ENCODE assay signal across 8 mouse cellular contexts in the genomic region with DNA sequence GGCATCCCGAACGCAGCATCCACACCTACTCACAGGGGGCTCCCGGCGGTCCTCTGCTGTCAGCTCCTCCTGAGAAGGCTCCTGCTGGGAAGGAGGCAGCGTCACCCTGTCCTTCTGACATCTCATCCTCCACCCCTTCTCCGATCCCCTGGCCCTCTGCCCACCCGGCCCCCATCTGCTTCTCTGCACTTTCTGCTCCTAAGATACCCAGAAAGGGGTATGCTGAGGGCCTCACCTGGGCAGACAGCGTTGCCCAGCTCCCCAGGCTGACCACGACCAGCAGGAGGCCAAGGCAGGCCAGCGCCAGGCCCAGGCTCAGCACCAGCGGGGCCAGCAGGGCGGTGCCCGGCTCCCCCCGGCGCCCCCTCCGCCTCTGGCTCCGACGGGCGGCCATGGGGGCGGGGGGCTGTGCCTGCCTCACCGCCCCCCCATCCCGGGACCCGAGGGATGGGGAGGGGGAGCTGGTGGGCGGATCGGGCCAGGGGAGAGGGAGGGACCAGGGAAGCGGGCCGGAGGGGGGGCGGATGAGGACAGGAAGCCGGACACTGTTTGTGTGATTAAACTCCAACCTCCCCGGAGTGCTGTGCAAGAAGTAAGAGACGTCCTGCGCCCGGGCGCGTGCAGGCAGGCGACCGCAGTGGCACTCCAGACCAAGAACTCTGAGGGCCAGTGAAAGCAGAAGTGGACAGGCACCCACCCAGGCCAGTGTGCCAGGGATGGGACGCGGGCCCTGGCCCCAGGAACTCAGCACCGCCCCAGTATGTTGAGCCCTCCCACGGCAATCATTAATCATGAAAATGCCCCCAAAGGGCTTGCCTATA. TPM values are rescaled to one million over a fixed set of nuclear protein-coding genes. Genes with fewer than 3 reads are reported as not detected.
A peak's percentile ranks its signal among the peaks of the same experiment; 100 is the strongest.
DNase-seq lines count a peak whose midpoint lies in the region; ATAC-seq and TF ChIP-seq lines count a peak whose summit lies in the region.

A gene (minus strand): TSS at position 489 of the 821 bp plus-strand sequence.
A gene (minus strand): TSS at position 738 of the 821 bp plus-strand sequence.

- peak; percentile 58; the same call in 1 of the 2 replicates for TF ChIP-seq POLR2A in bone marrow, adult 2 months (IDR thresholded peaks at IDR 0.05; ENCODE audit: borderline replicate concordance, control insufficient read depth, low read depth, low read length)

- peak; percentile 79 for ATAC-seq in heart, embryonic 16.5 days (replicated peaks; ENCODE audit: extremely low read depth, insufficient read depth, low FRiP score)
- ATAC-seq in CD4-positive, CD25-positive, alpha-beta regulatory T cell, adult 4 months, result no peak

- peak; percentile 83 for DNase-seq in NIH3T3 (ENCODE audit: low read depth)
- peak; percentile 47 for DNase-seq in forebrain, embryonic 10.5 days (ENCODE audit: extremely low spot score, low spot score)
- peak; percentile 91 for DNase-seq in kidney, postnatal 10 days
- DNase-seq in lung, postnatal 25 days (ENCODE audit: low spot score), result peak; percentile 79
- DNase-seq in ovary, adult 18-20 months (ENCODE audit: low spot score), result peak; percentile 67

- WGBS in bone marrow, adult 2 months, result 11% methylated on average over 41 of the region's 41 CpGs
- WGBS in forebrain, embryonic 10.5 days, result 2% methylated on average over 40 of the region's 41 CpGs
- 4% methylated on average over 41 of the region's 41 CpGs for WGBS in heart, embryonic 16.5 days

- H3K9me3 ChIP-seq in forebrain, embryonic 10.5 days, result no peaks in the 10 kb centered on the region
- no peaks in the 10 kb centered on the region for H3K9me3 ChIP-seq in heart, embryonic 16.5 days (replicated peaks; ENCODE audit: control insufficient read depth, low read length)

- TF ChIP-seq CTCF in bone marrow, adult 2 months (IDR thresholded peaks at IDR 0.05; ENCODE audit: control insufficient read depth, insufficient read depth, low read length), result no peak

- H3K9ac ChIP-seq in heart, embryonic 16.5 days (ENCODE audit: low read length), result peak within 1 kb of the TSS; percentile 90

- peak within 1 kb of the TSS; percentile 43 for H3K4me3 ChIP-seq in bone marrow, adult 2 months (replicated peaks; ENCODE audit: control insufficient read depth, low read depth, low read length)
- peak within 1 kb of the TSS; percentile 62 for H3K4me3 ChIP-seq in forebrain, embryonic 10.5 days
- H3K4me3 ChIP-seq in heart, embryonic 16.5 days (ENCODE audit: low read length), result peak within 1 kb of the TSS; percentile 72

- peak within 1 kb of the TSS; percentile 86 for H3K27ac ChIP-seq in bone marrow, adult 2 months (ENCODE audit: control insufficient read depth, insufficient read depth, low read depth, low read length, poor library complexity)
- peak within 1 kb of the TSS; percentile 87 for H3K27ac ChIP-seq in forebrain, embryonic 10.5 days
- H3K27ac ChIP-seq in heart, embryonic 16.5 days (ENCODE audit: low read length), result peak within 1 kb of the TSS; percentile 83

- H3K4me1 ChIP-seq in bone marrow, adult 2 months (ENCODE audit: control insufficient read depth, insufficient read depth, low read length), result peaks cover 1% of the 10 kb centered on the region; the same call in 1 of the 2 replicates
- peaks cover 19% of the 10 kb centered on the region for H3K4me1 ChIP-seq in forebrain, embryonic 10.5 days
- peaks cover 13% of the 10 kb centered on the region for H3K4me1 ChIP-seq in heart, embryonic 16.5 days (ENCODE audit: control insufficient read depth, insufficient read depth, low read length)

- H3K36me3 ChIP-seq in forebrain, embryonic 10.5 days (replicated peaks), result no peaks in the 10 kb centered on the region
- no peaks in the 10 kb centered on the region for H3K36me3 ChIP-seq in heart, embryonic 16.5 days (ENCODE audit: control insufficient read depth, insufficient read depth)

- peak within 1 kb of the TSS; percentile 93 for H3K4me2 ChIP-seq in heart, embryonic 16.5 days (ENCODE audit: low read depth, low read length)

- H3K27me3 ChIP-seq in forebrain, embryonic 10.5 days (ENCODE audit: poor library complexity, severe bottlenecking), result peaks cover 11% of the 10 kb centered on the region; the same call in 1 of the 2 replicates
- H3K27me3 ChIP-seq in heart, embryonic 16.5 days (ENCODE audit: control insufficient read depth, insufficient read depth, low read length), result no peaks in the 10 kb centered on the region

RNA-seq across cellular contexts. Expression of the first gene that starts in this region (rescaled TPM):
- polyA plus RNA-seq in bone marrow, adult 2 months (2011; ENCODE audit: insufficient read depth, insufficient read length, low replicate concordance, missing spikeins), result 4.2 and 7.1 TPM in 2 replicates
- polyA plus RNA-seq in forebrain, embryonic 10.5 days (2016; fragmentation: Nextera tagmentation; extraction: Ambion mirVana), result 1.1 and 1.6 TPM in 2 replicates
- 5.9 and 7.8 TPM in 2 replicates for polyA plus RNA-seq in heart, embryonic 16.5 days (2015; fragmentation: Nextera tagmentation; extraction: Ambion mirVana)
- polyA plus RNA-seq in CD4-positive, CD25-positive, alpha-beta regulatory T cell, adult 4 months (2017; shearing (Covaris generic)), result under 1 TPM in 1 of 2 experiments, not detected in 1; 0.23 TPM

RNA-seq across cellular contexts. Expression of the second gene that starts in this region (rescaled TPM):
- 7.6 and 17.0 TPM in 2 replicates for polyA plus RNA-seq in bone marrow, adult 2 months (2011; ENCODE audit: insufficient read depth, insufficient read length, low replicate concordance, missing spikeins)
- polyA plus RNA-seq in forebrain, embryonic 10.5 days (2016; fragmentation: Nextera tagmentation; extraction: Ambion mirVana), result 0.44 and 0.55 TPM in 2 replicates
- 3.1 and 3.5 TPM in 2 replicates for polyA plus RNA-seq in heart, embryonic 16.5 days (2015; fragmentation: Nextera tagmentation; extraction: Ambion mirVana)
- polyA plus RNA-seq in CD4-positive, CD25-positive, alpha-beta regulatory T cell, adult 4 months (2017; shearing (Covaris generic)), result not detected
